Mouse (Mus musculus) Patski (cell line): ENCODE measurements around the gene Sox18. TPM values are rescaled to one million over a fixed set of nuclear protein-coding genes. Genes with fewer than 3 reads are reported as not detected.

Source experiments
- ATAC-seq: fragments of 100-300 bp; one replicate; pipeline ENCODE4 v1.8.0; 2021
- CTCF ChIA-PET: fragments of 350-600 bp; sonication (Branson Sonifier 250); formaldehyde crosslinking; loops from one replicate; lab custom pipeline; 2022; ENCODE audit warnings: inconsistent platforms; lab: Charles Lee
- POLR2A ChIA-PET: fragments of 350-600 bp; sonication (Branson Sonifier 250); formaldehyde crosslinking; loops from one replicate; lab custom pipeline; 2022; ENCODE audit warnings: antibody characterized with exemption, inconsistent platforms; lab: Charles Lee
- DNase-seq: peaks from one replicate; pipeline ENCODE4 v3.0.0-alpha.2; 2011; ENCODE audit warnings: low read depth, low spot score
- H3K27me3 ChIP-seq: fragments of 371-371 bp; one replicate; pipeline ENCODE4 v1.5.1; 2021
- CTCF ChIP-seq: fragments of 100-300 bp; IDR thresholded peaks from one replicate; pipeline ENCODE4 v1.5.1; 2021
- in situ Hi-C: fragments of 300-500 bp; cut with MboI; formaldehyde crosslinking; loops from 3 replicates; pipeline ENCODE4 v1.11.1; 2018; ENCODE audit warnings: low pct_unique_long_range_greater_than_20kb, mixed read lengths
- polyA plus RNA-seq: library from polyadenylated mRNA; unstranded; gene quantifications from one replicate; pipeline ENCODE4 v1.2.3, GENCODE M21; 2021

The Sox18 gene
- polyA plus RNA-seq, 1 experiment from 2014 or later, result 0.04 TPM

GRCm38 (mm10) chr2:181653523-181653922, 17.9 kb downstream of the Sox18 start:
- ChIA-PET CTCF (interaction anchor here (4.7 kb wide), 1 partner anchor 24 kb away, joined by 25 read pairs; no protein-coding TSS in a partner anchor), POLR2A (no interaction called here)
- no peak for TF ChIP-seq CTCF
- no peaks in the 10 kb centered on the region for H3K27me3 ChIP-seq
- no peak for DNase-seq
- no peak for ATAC-seq
- in situ Hi-C loops, result no loop called here

GRCm38 (mm10) chr2:181653065-181653464, 18.4 kb downstream of the Sox18 start:
- ChIA-PET POLR2A (no interaction called here), CTCF (interaction anchor here (4.7 kb wide), 1 partner anchor 25 kb away, joined by 25 read pairs; no protein-coding TSS in a partner anchor)
- ATAC-seq (no peak), DNase-seq (no peak)
- H3K27me3 ChIP-seq, result no peaks in the 10 kb centered on the region
- in situ Hi-C loops, result no loop called here
- TF ChIP-seq CTCF, result no peak

- ChIA-PET POLR2A (no interaction called here), CTCF (interaction anchor here (1.1 to 8.2 kb wide), 4 partner anchors 12 to 29 kb away, joined by 3 to 83 read pairs (median 3); no protein-coding TSS in a partner anchor)
- no peak for ATAC-seq
- no peaks in the 10 kb centered on the region for H3K27me3 ChIP-seq
- no peak for DNase-seq
- in situ Hi-C loops, result no loop called here
- no peak for TF ChIP-seq CTCF
Measured at GRCm38 (mm10) chr2:181648926-181649325, 22.5 kb downstream of the Sox18 start.

- CTCF ChIA-PET, result interaction anchor here (0.8 to 8.2 kb wide), 4 partner anchors 13 to 31 kb away, joined by 3 to 83 read pairs (median 7); no protein-coding TSS in a partner anchor
- in situ Hi-C loops, result no loop called here
- TF ChIP-seq CTCF, result no peak
Measured at GRCm38 (mm10) chr2:181646626-181647472, 24.6 kb downstream of the Sox18 start.

GRCm38 (mm10) chr2:181645666-181646065, 25.8 kb downstream of the Sox18 start:
- no peaks in the 10 kb centered on the region for H3K27me3 ChIP-seq
- ATAC-seq (no peak), DNase-seq (no peak)
- CTCF ChIA-PET, result interaction anchor here (1.2 to 8.2 kb wide), 5 partner anchors 13 to 32 kb away, joined by 3 to 83 read pairs (median 11); no protein-coding TSS in a partner anchor
- no peak for TF ChIP-seq CTCF
- in situ Hi-C loops, result no loop called here
- POLR2A ChIA-PET, result no interaction called here

More at GRCm38 (mm10) chr2:181646626-181647472, 24.6 kb downstream of the Sox18 start:
- DNase-seq (no peak), ATAC-seq (no peak)
- H3K27me3 ChIP-seq, result no peaks in the 10 kb centered on the region
- POLR2A ChIA-PET, result no interaction called here

- ATAC-seq (no peak), DNase-seq (peak; percentile 9)
- peak; percentile 89 for TF ChIP-seq CTCF
- no peaks in the 10 kb centered on the region for H3K27me3 ChIP-seq
- POLR2A ChIA-PET, result no interaction called here
- in situ Hi-C loops, result loop anchor here (5.0 kb wide), 1 partner anchor 33 kb away; no protein-coding TSS in a partner anchor
- CTCF ChIA-PET, result interaction anchor here (0.8 to 8.2 kb wide), 10 partner anchors 9 to 34 kb away, joined by 3 to 83 read pairs (median 6); no protein-coding TSS in a partner anchor
Measured at GRCm38 (mm10) chr2:181644361-181644760, 27.1 kb downstream of the Sox18 start.

GRCm38 (mm10) chr2:181635865-181636264, 35.6 kb downstream of the Sox18 start:
- no peak for TF ChIP-seq CTCF
- ChIA-PET POLR2A (no interaction called here), CTCF (interaction anchor here (1.1 to 4.0 kb wide), 7 partner anchors 8 to 45 kb away, joined by 3 to 18 read pairs (median 4); no protein-coding TSS in a partner anchor)
- in situ Hi-C loops, result no loop called here
- ATAC-seq (no peak), DNase-seq (no peak)
- no peaks in the 10 kb centered on the region for H3K27me3 ChIP-seq

GRCm38 (mm10) chr2:181632624-181633023, 38.8 kb downstream of the Sox18 start:
- no peak for TF ChIP-seq CTCF
- no peaks in the 10 kb centered on the region for H3K27me3 ChIP-seq
- ChIA-PET POLR2A (no interaction called here), CTCF (interaction anchor here (0.7 to 2.2 kb wide), 3 partner anchors 11 to 46 kb away, joined by 3 to 15 read pairs (median 5); no protein-coding TSS in a partner anchor)
- DNase-seq (no peak), ATAC-seq (no peak)
- in situ Hi-C loops, result no loop called here

- ChIA-PET CTCF (interaction anchor here (1.1 kb wide), 1 partner anchor 12 kb away, joined by 3 read pairs; no protein-coding TSS in a partner anchor), POLR2A (no interaction called here)
- DNase-seq, result no peak
- H3K27me3 ChIP-seq, result no peaks in the 10 kb centered on the region
- ATAC-seq, result no peak
- in situ Hi-C loops, result no loop called here
- no peak for TF ChIP-seq CTCF
Measured at GRCm38 (mm10) chr2:181628471-181628870, 43.0 kb downstream of the Sox18 start.

GRCm38 (mm10) chr2:181623401-181623800, 48.0 kb downstream of the Sox18 start:
- no peak for ATAC-seq
- ChIA-PET CTCF (interaction anchor here (1.3 to 3.1 kb wide), 3 partner anchors 12 to 55 kb away, joined by 3 to 11 read pairs (median 4); no protein-coding TSS in a partner anchor), POLR2A (no interaction called here)
- H3K27me3 ChIP-seq, result no peaks in the 10 kb centered on the region
- in situ Hi-C loops, result no loop called here
- TF ChIP-seq CTCF, result peak; percentile 63
- DNase-seq, result no peak

Other genes starting within 250 kb of the Sox18 start
- gene Zbtb46, start 212.2 kb downstream of the Sox18 start, polyA plus RNA-seq, result 9.4 TPM
- 1.0 TPM for gene Abhd16b, start 178.4 kb downstream of the Sox18 start, polyA plus RNA-seq
- 179 TPM for gene Tpd52l2, start 174.5 kb downstream of the Sox18 start, polyA plus RNA-seq
- 110 TPM for gene Dnajc5, start 151.2 kb downstream of the Sox18 start, polyA plus RNA-seq
- gene Uckl1, start 86.7 kb downstream of the Sox18 start, polyA plus RNA-seq, result 116 TPM
- 77.4 TPM for gene Prpf6, start 79.8 kb downstream of the Sox18 start, polyA plus RNA-seq
- gene Zfp512b, start 78.8 kb downstream of the Sox18 start, polyA plus RNA-seq, result 63.1 TPM
- 22.4 TPM for gene Samd10, start 72.4 kb downstream of the Sox18 start, polyA plus RNA-seq
- gene Gm29797, start 14.6 kb downstream of the Sox18 start, polyA plus RNA-seq, result 0.15 TPM
- 22.9 TPM for gene Tcea2, start 8.7 kb upstream of the Sox18 start, polyA plus RNA-seq
- gene Rgs19, start 22.3 kb upstream of the Sox18 start, polyA plus RNA-seq, result 42.4 TPM
- gene Lkaaear1, start 26.8 kb upstream of the Sox18 start, polyA plus RNA-seq, result not detected
- not detected for gene Oprl1, start 43.4 kb upstream of the Sox18 start, polyA plus RNA-seq
- gene Myt1, start 91.7 kb upstream of the Sox18 start, polyA plus RNA-seq, result not detected
- gene Pcmtd2, start 166.2 kb upstream of the Sox18 start, polyA plus RNA-seq, result 63.3 TPM
- gene Polr3k, start 192.7 kb upstream of the Sox18 start, polyA plus RNA-seq, result 24.3 TPM